10 mouse cellular contexts compared by ENCODE assay signal in the genomic region with DNA sequence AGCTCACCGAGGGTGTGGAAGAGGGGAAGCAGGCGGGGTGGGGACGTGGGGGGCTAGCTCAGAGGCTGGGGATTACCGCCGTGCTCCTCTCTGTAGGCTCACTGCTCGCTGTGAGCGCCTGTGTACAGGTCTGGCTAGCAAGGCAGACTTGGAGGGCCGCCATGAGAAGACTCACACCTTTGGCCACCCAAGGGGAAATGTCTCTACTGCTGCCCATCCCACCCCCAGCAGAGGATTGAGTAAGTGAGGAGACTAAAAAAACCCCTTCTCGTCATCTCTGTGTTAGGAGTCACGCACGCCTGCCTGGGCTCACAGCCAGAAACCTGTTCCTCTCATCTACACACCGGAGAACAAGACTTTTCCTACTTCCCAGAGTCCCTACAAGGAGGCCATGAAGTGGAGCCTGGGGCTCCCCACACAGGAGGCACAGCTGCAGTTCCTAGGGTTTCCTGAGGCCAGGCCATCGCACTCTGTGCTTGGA.
DNase-seq lines count a peak whose midpoint lies in the region; ATAC-seq and TF ChIP-seq lines count a peak whose summit lies in the region.
"Had no signal": no experiment of that assay in that cellular context is flagged by ENCODE, and none has a peak within 500 bp of the region (broad histone marks: within the 10 kb centered on the region; RNA-seq: fewer than 3 reads in every experiment).

No protein-coding gene starts in this region.

- no peak for TF ChIP-seq EP300 in lung, postnatal 0 days (IDR thresholded peaks at IDR 0.05)

- 0 out of 2 replicates have a peak, but pooled peaks cover 6% of the 10 kb centered on the region for H3K36me3 ChIP-seq in forebrain, postnatal 0 days (ENCODE audit: insufficient read depth)
- H3K36me3 ChIP-seq in forebrain, embryonic 14.5 days (ENCODE audit: control insufficient read depth, insufficient read depth, low read length): no peaks in the 10 kb centered on the region
- H3K36me3 ChIP-seq in lung, postnatal 0 days (ENCODE audit: insufficient read depth, low read length): no peaks in the 10 kb centered on the region
- no peaks in the 10 kb centered on the region for H3K36me3 ChIP-seq in limb, embryonic 13.5 days
- H3K36me3 ChIP-seq: midbrain, embryonic 15.5 days had no signal

- no peak overlapping the region for H3K9ac ChIP-seq in forebrain, postnatal 0 days
- H3K9ac ChIP-seq in forebrain, embryonic 14.5 days (ENCODE audit: low read length): no peak overlapping the region
- H3K9ac ChIP-seq in lung, postnatal 0 days (replicated peaks; ENCODE audit: low read depth): no peak overlapping the region
- no peak overlapping the region for H3K9ac ChIP-seq in limb, embryonic 13.5 days
- H3K9ac ChIP-seq: midbrain, embryonic 15.5 days had no signal

- no peak for DNase-seq in forebrain, postnatal 0 days
- DNase-seq in forebrain, embryonic 14.5 days (ENCODE audit: low spot score): no peak
- peak; percentile 23 for DNase-seq in lung, postnatal 0 days (ENCODE audit: low spot score)
- DNase-seq in lung, postnatal 25 days (ENCODE audit: low spot score): no peak
- DNase-seq in cerebellum, adult 9-11 months: peak; percentile 60
- DNase-seq in adrenal gland, postnatal 36 days: no peak
- no peak for DNase-seq in ovary, adult 18-20 months (ENCODE audit: low spot score)
- DNase-seq: layer of hippocampus, adult 9-11 months had no signal

- 0 out of 2 replicates have a peak, but pooled peaks have one; percentile 18 for ATAC-seq in forebrain, postnatal 0 days
- ATAC-seq in forebrain, embryonic 14.5 days: no peak
- ATAC-seq in lung, postnatal 0 days: no peak
- ATAC-seq in limb, embryonic 13.5 days (ENCODE audit: low FRiP score, low read depth): peak; percentile 72
- ATAC-seq: midbrain, embryonic 15.5 days had no signal

- 66% methylated on average over 13 of the region's 13 CpGs for WGBS in forebrain, postnatal 0 days
- WGBS in forebrain, embryonic 14.5 days: 74% methylated on average over 13 of the region's 13 CpGs
- WGBS in lung, postnatal 0 days: 54% methylated on average over 13 of the region's 13 CpGs
- 71% methylated on average over 13 of the region's 13 CpGs for WGBS in limb, embryonic 13.5 days

- H3K4me3 ChIP-seq in forebrain, postnatal 0 days (ENCODE audit: low read depth, low read length): no peak overlapping the region
- H3K4me3 ChIP-seq in forebrain, embryonic 14.5 days (ENCODE audit: low read depth, low read length): no peak overlapping the region
- H3K4me3 ChIP-seq in lung, postnatal 0 days (ENCODE audit: low read depth, low read length): no peak overlapping the region
- H3K4me3 ChIP-seq in limb, embryonic 13.5 days: no peak overlapping the region
- H3K4me3 ChIP-seq: midbrain, embryonic 15.5 days had no signal

- TF ChIP-seq CTCF in forebrain, postnatal 0 days (IDR thresholded peaks at IDR 0.05; ENCODE audit: low read depth): no peak
- TF ChIP-seq CTCF in lung, postnatal 0 days (IDR thresholded peaks at IDR 0.05): no peak

- no peaks in the 10 kb centered on the region for H3K27me3 ChIP-seq in forebrain, postnatal 0 days (ENCODE audit: insufficient read depth, low read length)
- H3K27me3 ChIP-seq in forebrain, embryonic 14.5 days (replicated peaks; ENCODE audit: control insufficient read depth, insufficient read depth, low read length): no peaks in the 10 kb centered on the region
- no peaks in the 10 kb centered on the region for H3K27me3 ChIP-seq in lung, postnatal 0 days (replicated peaks; ENCODE audit: insufficient read depth, low read length)
- H3K27me3 ChIP-seq in limb, embryonic 13.5 days: no peaks in the 10 kb centered on the region
- H3K27me3 ChIP-seq: midbrain, embryonic 15.5 days had no signal

- H3K27ac ChIP-seq in forebrain, postnatal 0 days (ENCODE audit: low read depth, low read length): no peak overlapping the region
- no peak overlapping the region for H3K27ac ChIP-seq in forebrain, embryonic 14.5 days (ENCODE audit: low read depth, low read length)
- H3K27ac ChIP-seq in lung, postnatal 0 days (ENCODE audit: low read length): no peak overlapping the region
- H3K27ac ChIP-seq in limb, embryonic 13.5 days: peak overlapping the region; percentile 22; the same call in 1 of the 2 replicates
- H3K27ac ChIP-seq: midbrain, embryonic 15.5 days had no signal

- no peaks in the 10 kb centered on the region for H3K4me1 ChIP-seq in forebrain, postnatal 0 days (ENCODE audit: insufficient read depth)
- H3K4me1 ChIP-seq in forebrain, embryonic 14.5 days (ENCODE audit: control insufficient read depth, insufficient read depth, low read length): no peaks in the 10 kb centered on the region
- no peaks in the 10 kb centered on the region for H3K4me1 ChIP-seq in lung, postnatal 0 days (ENCODE audit: insufficient read depth, low read depth, low read length)
- peaks cover 16% of the 10 kb centered on the region for H3K4me1 ChIP-seq in limb, embryonic 13.5 days
- H3K4me1 ChIP-seq: midbrain, embryonic 15.5 days had no signal

- H3K9me3 ChIP-seq in forebrain, postnatal 0 days (ENCODE audit: low read length): no peaks in the 10 kb centered on the region
- H3K9me3 ChIP-seq in forebrain, embryonic 14.5 days (replicated peaks; ENCODE audit: control insufficient read depth, low read length): no peaks in the 10 kb centered on the region
- H3K9me3 ChIP-seq in lung, postnatal 0 days (ENCODE audit: low read length): no peaks in the 10 kb centered on the region
- H3K9me3 ChIP-seq in limb, embryonic 13.5 days: no peaks in the 10 kb centered on the region
- H3K9me3 ChIP-seq: midbrain, embryonic 15.5 days had no signal

- no peak overlapping the region for H3K4me2 ChIP-seq in forebrain, postnatal 0 days (ENCODE audit: low read depth)
- no peak overlapping the region for H3K4me2 ChIP-seq in forebrain, embryonic 14.5 days (ENCODE audit: low read length)
- no peak overlapping the region for H3K4me2 ChIP-seq in lung, postnatal 0 days (replicated peaks; ENCODE audit: low read depth, low read length)
- no peak overlapping the region for H3K4me2 ChIP-seq in limb, embryonic 13.5 days (replicated peaks)
- H3K4me2 ChIP-seq: midbrain, embryonic 15.5 days had no signal

Comparison
In these comparisons a context has a peak if more than half of its experiments do, and no peak if none do; other contexts are left out.
1. ATAC-seq: peak in forebrain, postnatal 0 days (single experiment) and limb, embryonic 13.5 days (single experiment); none in forebrain, embryonic 14.5 days (single experiment) and lung, postnatal 0 days (single experiment).
2. DNase-seq: peak in lung, postnatal 0 days (single experiment) and cerebellum, adult 9-11 months (single experiment); none in forebrain, postnatal 0 days (single experiment), forebrain, embryonic 14.5 days (single experiment), lung, postnatal 25 days (single experiment), adrenal gland, postnatal 36 days (0 of 2) and ovary, adult 18-20 months (single experiment).